Mouse (Mus musculus) testis, adult 2 months (tissue): ENCODE measurements around the gene Ufsp1.

Source experiments
- CTCF ChIP-seq: fragments of 200-500 bp; IDR thresholded peaks from 2 replicates; pipeline ENCODE4 v1.5.1; 2012; ENCODE audit warnings: low read depth, mild to moderate bottlenecking, inconsistent platforms, low read length, moderate library complexity; ENCODE audit not compliant: control insufficient read depth, insufficient read depth, insufficient replicate concordance
- POLR2A ChIP-seq: fragments of 200-500 bp; IDR thresholded peaks from 2 replicates; pipeline ENCODE4 v1.6.1; 2012; ENCODE audit warnings: low read depth, mild to moderate bottlenecking, inconsistent platforms, low read length, moderate library complexity; ENCODE audit not compliant: control insufficient read depth

DNA sequence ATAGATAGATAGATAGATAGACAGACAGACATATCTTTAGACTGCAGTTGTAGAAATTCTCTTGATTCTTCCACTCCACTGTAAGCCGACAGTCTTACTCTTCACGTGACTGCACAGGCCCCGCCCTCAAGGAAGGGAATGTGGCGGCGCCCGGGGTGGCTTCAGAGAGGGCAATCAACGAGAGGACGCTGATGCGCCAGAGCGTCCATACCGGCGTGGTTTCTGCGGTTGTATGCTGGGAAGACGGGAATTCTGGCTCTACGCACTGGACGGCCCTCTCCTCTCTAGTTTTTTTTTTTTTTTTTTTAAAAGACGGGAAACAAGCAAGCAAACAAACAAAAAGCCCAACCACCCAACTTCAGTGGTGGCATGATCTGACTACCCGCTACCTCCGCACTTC is 43.8 kb downstream of the Ufsp1 start:
- TF ChIP-seq CTCF (no peak), POLR2A (peak; percentile 57; the same call in 1 of the 2 replicates)
